Mouse (Mus musculus): ENCODE measurements around the gene Cog2. TPM values are rescaled to one million over a fixed set of nuclear protein-coding genes. Genes with fewer than 3 reads are reported as not detected.
A peak's percentile ranks its signal among the peaks of the same experiment; 100 is the strongest.

The Cog2 gene
- polyA plus RNA-seq, 1 experiment from 2014 or later: 20.6 TPM

DNA sequence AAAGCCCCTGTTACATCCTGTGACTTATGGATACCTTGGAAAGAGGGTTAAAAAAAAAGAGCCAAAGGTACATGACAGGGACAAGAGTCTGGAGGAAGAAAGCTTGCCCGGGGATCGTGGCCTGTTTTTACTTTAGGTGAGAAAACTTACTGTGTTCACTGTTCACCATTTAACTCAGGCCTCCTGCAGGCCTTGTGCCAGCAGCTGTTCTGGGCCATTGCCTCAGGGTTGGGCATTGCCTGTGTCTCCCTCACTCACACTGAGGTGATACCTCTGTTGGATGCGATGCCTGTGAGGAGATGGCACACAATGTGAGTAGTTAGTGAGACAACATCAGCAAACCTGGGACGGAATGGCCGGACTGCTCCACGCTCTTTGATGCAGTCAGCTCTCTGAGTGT is 1.4 kb downstream of the Cog2 start:
- TF ChIP-seq CTCF (IDR thresholded peaks at IDR 0.05; ENCODE audit: low read depth): no peak
- Histone ChIP-seq H3K36me3 (ENCODE audit: control insufficient read depth, insufficient read depth) (peaks cover 23% of the 10 kb centered on the region), H3K9me3 (ENCODE audit: control insufficient read depth) (no peaks in the 10 kb centered on the region), H3K4me2 (replicated peaks; ENCODE audit: low read depth) (peak overlapping the region; percentile 59), H3K27ac (ENCODE audit: low read depth, low read length) (no peak overlapping the region), H3K4me1 (replicated peaks; ENCODE audit: control insufficient read depth, insufficient read depth, low read length) (0 out of 2 replicates have a peak, but pooled peaks cover 6% of the 10 kb centered on the region), H3K9ac (ENCODE audit: low read depth, low read length) (no peak overlapping the region), H3K27me3 (replicated peaks; ENCODE audit: control insufficient read depth, insufficient read depth, low read length) (no peaks in the 10 kb centered on the region), H3K4me3 (ENCODE audit: low read depth, low read length) (peak overlapping the region; percentile 83)
- 87% methylated on average over 6 of the region's 6 CpGs for WGBS
- no peak for ATAC-seq

DNA sequence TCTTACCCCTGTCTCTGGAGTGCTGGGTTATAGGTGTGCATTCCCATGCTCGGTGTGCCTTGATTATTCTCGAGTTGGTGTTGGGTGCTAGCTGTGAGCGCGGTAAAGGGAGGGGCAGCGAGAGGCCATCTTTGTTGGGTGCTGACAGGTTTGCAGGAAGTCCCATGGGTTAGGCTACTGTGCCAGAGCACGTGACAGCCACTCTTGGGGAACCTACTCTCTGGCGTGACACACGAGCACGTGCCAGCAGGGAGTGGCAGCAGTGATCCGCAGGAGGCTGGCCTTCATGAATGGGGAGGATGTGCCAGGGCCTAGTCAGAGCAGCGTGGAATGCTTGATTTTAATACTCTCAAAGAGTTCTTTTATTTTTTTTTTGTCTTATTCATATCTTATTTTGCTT is 5.7 kb downstream of the Cog2 start:
- no peak for ATAC-seq
- Histone ChIP-seq H3K9me3 (ENCODE audit: control insufficient read depth) (no peaks in the 10 kb centered on the region), H3K9ac (ENCODE audit: low read depth, low read length) (no peak overlapping the region), H3K27me3 (replicated peaks; ENCODE audit: control insufficient read depth, insufficient read depth, low read length) (no peaks in the 10 kb centered on the region), H3K4me1 (replicated peaks; ENCODE audit: control insufficient read depth, insufficient read depth, low read length) (0 out of 2 replicates have a peak, but pooled peaks cover 6% of the 10 kb centered on the region), H3K36me3 (ENCODE audit: control insufficient read depth, insufficient read depth) (peaks cover 63% of the 10 kb centered on the region), H3K4me3 (ENCODE audit: low read depth, low read length) (no peak overlapping the region), H3K4me2 (replicated peaks; ENCODE audit: low read depth) (no peak overlapping the region), H3K27ac (ENCODE audit: low read depth, low read length) (no peak overlapping the region)
- 92% methylated on average over 11 of the region's 11 CpGs for WGBS
- TF ChIP-seq CTCF (IDR thresholded peaks at IDR 0.05; ENCODE audit: low read depth): no peak

DNA sequence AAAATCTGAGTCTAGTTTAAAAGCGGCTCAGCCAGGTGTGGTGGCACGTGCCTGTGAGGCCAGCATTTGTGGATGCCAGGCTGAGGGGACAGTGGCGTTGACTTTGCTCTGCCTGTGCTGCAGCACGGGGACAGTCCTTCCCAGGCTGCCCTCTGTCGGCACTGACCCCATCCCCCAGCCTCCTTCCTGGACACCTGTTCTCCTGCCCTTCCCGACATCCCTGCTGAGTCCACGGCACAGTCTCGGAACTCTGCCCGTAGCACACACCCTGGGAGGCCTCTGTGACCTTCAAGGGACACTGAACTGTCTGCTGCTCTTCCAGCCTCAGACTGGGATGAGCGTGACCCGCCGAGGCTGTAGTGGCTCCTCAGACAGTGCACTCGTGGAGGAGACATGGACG is 9.5 kb downstream of the Cog2 start:
- 92% methylated on average over 14 of the region's 14 CpGs for WGBS
- no peak for ATAC-seq
- peaks cover 91% of the 10 kb centered on the region for H3K36me3 ChIP-seq (ENCODE audit: control insufficient read depth, insufficient read depth)

DNA sequence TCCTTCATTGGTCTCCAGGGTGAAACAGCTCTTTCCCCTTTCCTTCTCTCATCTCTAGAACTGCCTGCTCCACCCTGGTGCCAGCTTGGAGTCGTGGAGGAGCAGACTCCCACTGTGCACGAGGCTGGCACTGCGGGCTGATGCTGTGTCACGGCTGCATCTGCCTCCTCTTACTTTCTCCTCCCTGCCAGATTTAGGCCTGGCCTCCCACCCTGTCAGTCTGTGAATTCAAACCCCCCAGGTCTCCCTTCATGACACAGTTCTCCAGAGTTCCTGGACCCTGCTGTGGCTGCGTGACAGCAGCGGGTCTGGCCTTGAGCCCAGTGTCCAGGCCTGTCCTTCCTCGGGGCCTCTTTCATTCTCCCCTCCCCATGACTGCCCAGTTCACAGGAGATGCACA is 10.0 kb downstream of the Cog2 start:
- no peak for TF ChIP-seq CTCF (IDR thresholded peaks at IDR 0.05; ENCODE audit: low read depth)
- no peak overlapping the region for H3K9ac ChIP-seq (ENCODE audit: low read depth, low read length)
- 90% methylated on average over 7 of the region's 7 CpGs for WGBS
- no peak for ATAC-seq
- no peak overlapping the region for H3K4me2 ChIP-seq (replicated peaks; ENCODE audit: low read depth)
- H3K27ac ChIP-seq (ENCODE audit: low read depth, low read length): no peak overlapping the region
- peaks cover 93% of the 10 kb centered on the region for H3K36me3 ChIP-seq (ENCODE audit: control insufficient read depth, insufficient read depth)
- no peak overlapping the region for H3K4me3 ChIP-seq (ENCODE audit: low read depth, low read length)
- H3K4me1 ChIP-seq (replicated peaks; ENCODE audit: control insufficient read depth, insufficient read depth, low read length): no peaks in the 10 kb centered on the region
- no peaks in the 10 kb centered on the region for H3K27me3 ChIP-seq (replicated peaks; ENCODE audit: control insufficient read depth, insufficient read depth, low read length)
- no peaks in the 10 kb centered on the region for H3K9me3 ChIP-seq (ENCODE audit: control insufficient read depth)

More for the DNA sequence above, 9.5 kb downstream of the Cog2 start:
- Histone ChIP-seq H3K9ac (ENCODE audit: low read depth, low read length) (no peak overlapping the region), H3K9me3 (ENCODE audit: control insufficient read depth) (no peaks in the 10 kb centered on the region), H3K4me1 (replicated peaks; ENCODE audit: control insufficient read depth, insufficient read depth, low read length) (no peaks in the 10 kb centered on the region), H3K4me3 (ENCODE audit: low read depth, low read length) (no peak overlapping the region), H3K27ac (ENCODE audit: low read depth, low read length) (no peak overlapping the region), H3K27me3 (replicated peaks; ENCODE audit: control insufficient read depth, insufficient read depth, low read length) (no peaks in the 10 kb centered on the region), H3K4me2 (replicated peaks; ENCODE audit: low read depth) (no peak overlapping the region)
- TF ChIP-seq CTCF (IDR thresholded peaks at IDR 0.05; ENCODE audit: low read depth): no peak

DNA sequence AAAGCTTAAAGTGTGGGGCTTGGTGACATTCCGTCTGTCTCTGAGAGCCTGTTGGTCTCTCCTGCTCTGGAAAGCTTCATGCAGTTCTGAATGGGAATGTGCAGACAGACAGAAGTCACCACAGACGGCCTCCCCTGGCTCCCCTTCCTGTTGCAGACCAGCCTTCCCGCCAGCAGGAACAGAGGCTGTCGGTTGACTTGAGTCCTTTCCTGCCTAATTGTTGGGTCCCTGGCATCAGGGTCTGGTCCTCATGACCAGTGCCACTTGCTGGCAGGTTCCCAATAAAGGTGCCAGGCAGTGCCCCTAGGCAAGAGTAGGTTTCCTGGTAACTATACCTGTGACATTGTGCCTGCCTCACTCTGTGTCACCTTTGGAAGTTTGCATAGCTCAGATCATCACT is 10.4 kb downstream of the Cog2 start:
- no peaks in the 10 kb centered on the region for H3K27me3 ChIP-seq (replicated peaks; ENCODE audit: control insufficient read depth, insufficient read depth, low read length)
- H3K36me3 ChIP-seq (ENCODE audit: control insufficient read depth, insufficient read depth): peaks cover 93% of the 10 kb centered on the region
- no peak for TF ChIP-seq CTCF (IDR thresholded peaks at IDR 0.05; ENCODE audit: low read depth)

DNA sequence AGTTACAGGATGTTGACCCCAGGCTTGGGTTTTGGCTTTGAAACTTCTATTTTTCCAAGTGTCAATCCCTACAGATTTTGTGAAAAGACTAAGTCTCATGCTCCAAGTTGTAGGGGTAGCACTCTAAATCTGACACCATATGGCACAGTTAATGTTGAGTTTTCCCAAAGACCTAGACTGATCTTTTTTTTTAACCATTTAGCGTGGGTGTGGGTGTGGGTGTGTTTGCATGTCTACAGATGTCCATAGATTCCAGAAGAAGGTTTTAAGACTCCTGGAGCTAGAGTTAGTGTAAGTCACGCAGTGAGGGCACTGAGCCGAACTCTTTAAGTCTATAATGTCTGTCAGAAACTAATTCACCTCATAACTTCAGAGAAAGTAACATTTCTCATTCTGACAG is 12.1 kb downstream of the Cog2 start:
- no peak overlapping the region for H3K4me3 ChIP-seq (ENCODE audit: low read depth, low read length)
- H3K27me3 ChIP-seq (replicated peaks; ENCODE audit: control insufficient read depth, insufficient read depth, low read length): no peaks in the 10 kb centered on the region
- no peaks in the 10 kb centered on the region for H3K9me3 ChIP-seq (ENCODE audit: control insufficient read depth)
- no peaks in the 10 kb centered on the region for H3K4me1 ChIP-seq (replicated peaks; ENCODE audit: control insufficient read depth, insufficient read depth, low read length)
- 95% methylated on average over 3 of the region's 3 CpGs for WGBS
- TF ChIP-seq CTCF (IDR thresholded peaks at IDR 0.05; ENCODE audit: low read depth): no peak
- H3K36me3 ChIP-seq (ENCODE audit: control insufficient read depth, insufficient read depth): peaks cover 89% of the 10 kb centered on the region
- no peak for ATAC-seq
- H3K27ac ChIP-seq (ENCODE audit: low read depth, low read length): no peak overlapping the region
- no peak overlapping the region for H3K9ac ChIP-seq (ENCODE audit: low read depth, low read length)
- H3K4me2 ChIP-seq (replicated peaks; ENCODE audit: low read depth): no peak overlapping the region

More for the DNA sequence above, 10.4 kb downstream of the Cog2 start:
- Histone ChIP-seq H3K9me3 (ENCODE audit: control insufficient read depth) (no peaks in the 10 kb centered on the region), H3K4me2 (replicated peaks; ENCODE audit: low read depth) (no peak overlapping the region), H3K4me1 (replicated peaks; ENCODE audit: control insufficient read depth, insufficient read depth, low read length) (no peaks in the 10 kb centered on the region), H3K9ac (ENCODE audit: low read depth, low read length) (no peak overlapping the region), H3K27ac (ENCODE audit: low read depth, low read length) (no peak overlapping the region), H3K4me3 (ENCODE audit: low read depth, low read length) (no peak overlapping the region)
- WGBS: 93% methylated on average over 4 of the region's 4 CpGs
- ATAC-seq: no peak

DNA sequence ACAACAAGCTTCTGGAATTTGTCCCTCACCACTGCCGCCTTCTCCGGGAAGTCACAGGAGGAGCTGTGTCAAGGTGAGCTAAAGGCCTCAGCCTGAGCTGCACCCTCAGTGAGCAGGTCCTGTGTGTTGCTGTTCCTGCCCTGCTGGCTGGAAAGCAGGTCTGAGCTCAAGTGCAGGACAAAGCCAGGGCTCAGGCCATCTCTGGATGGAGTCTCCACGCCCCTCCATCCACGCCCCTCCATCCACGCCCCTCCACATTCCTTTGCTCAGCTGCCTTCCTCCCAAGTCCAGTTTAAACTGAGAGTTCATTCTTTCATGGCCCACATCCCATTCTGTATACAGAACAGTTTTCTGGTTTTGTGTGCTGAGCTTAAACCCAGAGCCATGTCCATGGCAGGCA is 14.9 kb downstream of the Cog2 start:
- peaks cover 91% of the 10 kb centered on the region for H3K36me3 ChIP-seq (ENCODE audit: control insufficient read depth, insufficient read depth)
- WGBS: 70% methylated on average over 5 of the region's 5 CpGs
- no peak overlapping the region for H3K4me2 ChIP-seq (replicated peaks; ENCODE audit: low read depth)
- no peaks in the 10 kb centered on the region for H3K9me3 ChIP-seq (ENCODE audit: control insufficient read depth)
- ATAC-seq: no peak
- no peak for TF ChIP-seq CTCF (IDR thresholded peaks at IDR 0.05; ENCODE audit: low read depth)
- no peak overlapping the region for H3K4me3 ChIP-seq (ENCODE audit: low read depth, low read length)
- no peaks in the 10 kb centered on the region for H3K4me1 ChIP-seq (replicated peaks; ENCODE audit: control insufficient read depth, insufficient read depth, low read length)
- H3K9ac ChIP-seq (ENCODE audit: low read depth, low read length): no peak overlapping the region
- no peak overlapping the region for H3K27ac ChIP-seq (ENCODE audit: low read depth, low read length)
- no peaks in the 10 kb centered on the region for H3K27me3 ChIP-seq (replicated peaks; ENCODE audit: control insufficient read depth, insufficient read depth, low read length)
